Mouse (Mus musculus) megakaryocyte-erythroid progenitor cell, adult 5-6 weeks (primary cell): Measurements from ENCODE around the gene Fam13a. TPM values are rescaled to one million over a fixed set of nuclear protein-coding genes. Genes with fewer than 3 reads are reported as not detected.

Source experiments
- ATAC-seq: replicated peaks from 2 replicates; pipeline ENCODE4 v1.8.0; 2016; ENCODE audit warnings: mild to moderate bottlenecking, inconsistent platforms; ENCODE audit not compliant: severe bottlenecking, poor library complexity, low FRiP score, low TSS enrichment
- total RNA-seq, 2 experiments: library from RNA; stranded (forward) in 1 of 2; stranded (reverse) in 1 of 2; fragments of 200-1000, 215-1000 nt in 1 of 2; fragments of >200 nt in 1 of 2; fragmentation: Nextera tagmentation in 1 of 2; gene quantifications; 2 replicates each; pipeline ENCODE4 v1.2.3; 2014 to 2017

Fam13a gene
- total RNA-seq, 2 experiments from 2014 or later, result not detected

- no peak for ATAC-seq
Observed at GRCm38 (mm10) chr6:58904551-58904950, 119.8 kb downstream of the Fam13a start.

- ATAC-seq, result no peak
Observed at GRCm38 (mm10) chr6:58903171-58903570, 121.2 kb downstream of the Fam13a start.

GRCm38 (mm10) chr6:58900536-58900935 is 123.8 kb downstream of the Fam13a start:
- no peak for ATAC-seq

GRCm38 (mm10) chr6:58899076-58899475 is 125.3 kb downstream of the Fam13a start:
- no peak for ATAC-seq

GRCm38 (mm10) chr6:58896648-58897047 is 127.7 kb downstream of the Fam13a start:
- ATAC-seq, result no peak

GRCm38 (mm10) chr6:58894994-58895393 is 129.4 kb downstream of the Fam13a start:
- ATAC-seq, result no peak

GRCm38 (mm10) chr6:58893307-58893706 is 131.0 kb downstream of the Fam13a start:
- ATAC-seq, result no peak

GRCm38 (mm10) chr6:58889917-58890316 is 134.4 kb downstream of the Fam13a start:
- peak; percentile 60 for ATAC-seq

- peak; percentile 54 for ATAC-seq
Observed at GRCm38 (mm10) chr6:58882271-58882670, 142.1 kb downstream of the Fam13a start.

Other genes starting within 250 kb of the Fam13a start
- 4.1 and 5.8 TPM in 2 replicates for gene Herc3, start 193.1 kb downstream of the Fam13a start, total RNA-seq (2014; fragmentation: Nextera tagmentation)
- 5.1 and 8.6 TPM in 2 replicates for gene Herc3, start 193.1 kb downstream of the Fam13a start, total RNA-seq (2017)
- gene Nap1l5, start 117.5 kb downstream of the Fam13a start, total RNA-seq (2014; fragmentation: Nextera tagmentation), result not detected in 2 replicates
- gene Nap1l5, start 117.5 kb downstream of the Fam13a start, total RNA-seq (2017), result not detected in 2 replicates
- gene Tigd2, start 184.3 kb upstream of the Fam13a start, total RNA-seq (2014; fragmentation: Nextera tagmentation), result 5.0 and 13.9 TPM in 2 replicates
- 14.3 and 26.2 TPM in 2 replicates for gene Tigd2, start 184.3 kb upstream of the Fam13a start, total RNA-seq (2017)